Mouse (Mus musculus): ENCODE results near the gene Kat2b.
"Not testable (repeated sequence)": the region's sequence is repeated elsewhere in the genome, so short reads cannot be mapped to it uniquely, and the experiment has no call there.

Gene Kat2b

DNA sequence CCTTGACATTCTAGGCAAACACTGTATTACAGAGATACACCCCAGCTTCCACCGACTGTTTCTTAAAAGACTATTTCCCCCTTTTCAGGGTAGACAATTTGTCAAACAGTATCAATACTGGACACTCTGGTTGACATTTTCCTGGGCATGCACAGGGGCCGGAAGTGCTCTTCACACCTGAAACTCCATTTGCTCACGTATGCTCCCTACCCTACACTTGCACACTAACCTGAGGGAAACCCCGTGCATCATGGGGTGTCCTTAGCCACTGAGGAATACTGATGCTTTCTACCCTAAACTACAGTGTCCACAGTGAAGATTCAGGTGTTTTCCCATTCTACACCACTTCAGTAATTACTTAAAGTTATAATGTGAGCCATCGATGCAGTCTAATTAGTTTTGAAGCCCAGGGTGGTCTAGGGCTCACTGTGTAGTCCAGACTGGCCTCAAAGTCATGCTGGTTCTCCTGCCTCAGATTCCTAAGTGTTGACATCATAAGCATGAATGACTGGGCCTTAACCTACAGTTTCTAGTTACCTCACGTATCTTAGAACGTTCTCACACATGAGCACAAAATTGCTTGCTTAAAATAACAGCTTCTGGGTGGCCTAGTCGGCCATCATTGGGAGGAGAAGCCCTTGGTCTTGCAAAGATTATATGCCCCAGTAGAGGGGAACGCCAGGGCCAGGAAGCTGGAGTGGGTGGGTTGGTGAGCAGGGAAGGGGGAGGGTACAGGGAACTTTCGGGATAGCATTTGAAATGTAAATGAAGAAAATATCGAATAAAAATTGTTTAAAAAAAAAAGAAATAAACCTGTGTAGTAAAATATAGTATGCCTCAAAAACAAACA, 30.5 kb downstream of the Kat2b start:
- DNase-seq (ENCODE audit: low read depth, low spot score) = no peak

DNA sequence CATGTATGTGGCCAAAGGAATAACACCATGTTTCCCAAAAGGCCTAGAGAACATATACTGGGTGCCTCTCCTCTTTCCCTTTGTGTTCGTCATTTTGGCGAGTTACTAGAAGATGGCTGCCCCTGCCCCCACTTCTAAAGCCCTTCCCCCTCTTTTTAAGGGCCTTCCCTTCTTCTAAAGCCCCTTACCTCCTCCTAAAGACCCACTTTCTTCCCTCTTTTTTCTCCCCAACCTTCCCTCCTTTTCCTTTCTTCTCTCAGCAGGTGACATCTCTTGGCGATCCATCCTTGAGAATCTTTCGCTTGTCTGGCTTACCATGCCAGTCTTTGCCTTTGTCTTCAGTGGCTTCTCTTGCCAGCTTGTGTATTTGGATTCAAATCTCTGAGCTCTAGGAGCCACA, 31.9 kb downstream of the Kat2b start:
- DNase-seq (ENCODE audit: low read depth, low spot score) = no peak

DNA sequence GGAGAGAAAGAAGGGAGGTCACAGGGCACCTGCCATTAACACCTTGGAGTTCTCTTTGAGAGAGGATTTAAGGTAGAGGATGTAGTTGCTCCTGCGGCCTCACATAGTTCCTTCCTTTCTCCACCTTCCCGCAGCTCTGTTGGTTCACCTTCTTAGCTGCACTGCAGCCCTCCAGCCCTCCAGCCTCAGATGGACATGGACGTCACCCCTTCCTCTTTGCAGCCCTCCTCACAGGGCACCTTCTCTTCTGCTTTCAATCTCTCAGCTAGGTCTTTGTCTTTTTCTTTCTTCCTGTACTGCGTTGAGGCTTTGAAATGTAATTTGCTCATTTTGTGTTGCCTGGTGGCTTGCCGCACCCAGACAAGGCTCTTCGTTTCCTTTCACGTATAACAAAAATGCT, 36.6 kb downstream of the Kat2b start:
- not testable (repeated sequence) for DNase-seq (ENCODE audit: low read depth, low spot score)

DNA sequence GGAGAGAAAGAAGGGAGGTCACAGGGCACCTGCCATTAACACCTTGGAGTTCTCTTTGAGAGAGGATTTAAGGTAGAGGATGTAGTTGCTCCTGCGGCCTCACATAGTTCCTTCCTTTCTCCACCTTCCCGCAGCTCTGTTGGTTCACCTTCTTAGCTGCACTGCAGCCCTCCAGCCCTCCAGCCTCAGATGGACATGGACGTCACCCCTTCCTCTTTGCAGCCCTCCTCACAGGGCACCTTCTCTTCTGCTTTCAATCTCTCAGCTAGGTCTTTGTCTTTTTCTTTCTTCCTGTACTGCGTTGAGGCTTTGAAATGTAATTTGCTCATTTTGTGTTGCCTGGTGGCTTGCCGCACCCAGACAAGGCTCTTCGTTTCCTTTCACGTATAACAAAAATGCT, 39.4 kb downstream of the Kat2b start:
- DNase-seq (ENCODE audit: low read depth, low spot score) = not testable (repeated sequence)

DNA sequence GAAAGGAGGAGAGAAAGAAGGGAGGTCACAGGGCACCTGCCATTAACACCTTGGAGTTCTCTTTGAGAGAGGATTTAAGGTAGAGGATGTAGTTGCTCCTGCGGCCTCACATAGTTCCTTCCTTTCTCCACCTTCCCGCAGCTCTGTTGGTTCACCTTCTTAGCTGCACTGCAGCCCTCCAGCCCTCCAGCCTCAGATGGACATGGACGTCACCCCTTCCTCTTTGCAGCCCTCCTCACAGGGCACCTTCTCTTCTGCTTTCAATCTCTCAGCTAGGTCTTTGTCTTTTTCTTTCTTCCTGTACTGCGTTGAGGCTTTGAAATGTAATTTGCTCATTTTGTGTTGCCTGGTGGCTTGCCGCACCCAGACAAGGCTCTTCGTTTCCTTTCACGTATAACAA, 42.3 kb downstream of the Kat2b start:
- not testable (repeated sequence) for DNase-seq (ENCODE audit: low read depth, low spot score)

DNA sequence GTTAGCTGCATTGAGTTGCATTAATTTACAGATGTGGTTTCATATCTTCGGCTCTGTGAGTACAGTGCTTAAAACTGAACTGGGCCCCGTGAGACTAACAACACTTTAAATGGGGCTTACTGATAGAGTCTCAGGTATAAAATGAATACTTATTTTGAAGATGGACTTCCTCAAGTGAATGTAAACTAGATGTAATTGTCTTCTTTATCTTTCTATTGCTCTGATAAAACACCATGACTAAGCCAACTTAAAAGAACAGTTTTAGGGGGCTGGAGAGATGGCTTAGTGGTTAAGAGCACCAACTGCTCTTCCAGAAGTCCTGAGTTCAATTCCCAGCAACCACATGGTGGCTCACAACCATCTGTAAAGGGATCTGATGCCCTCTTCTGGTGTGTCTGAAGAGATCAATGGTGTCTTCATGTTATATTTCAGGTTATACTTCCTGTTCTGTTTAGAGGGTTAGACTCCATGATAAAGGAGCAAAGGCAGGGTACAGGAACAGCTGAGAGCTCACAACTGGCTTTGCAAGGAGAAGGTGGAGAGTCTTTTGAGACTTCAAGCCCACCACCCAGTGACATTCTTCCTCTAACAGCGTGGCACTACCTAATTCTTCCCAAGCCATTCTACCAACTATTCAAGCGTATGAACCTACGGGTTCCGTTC, 50.8 kb downstream of the Kat2b start:
- DNase-seq (ENCODE audit: low read depth, low spot score) = no peak

DNA sequence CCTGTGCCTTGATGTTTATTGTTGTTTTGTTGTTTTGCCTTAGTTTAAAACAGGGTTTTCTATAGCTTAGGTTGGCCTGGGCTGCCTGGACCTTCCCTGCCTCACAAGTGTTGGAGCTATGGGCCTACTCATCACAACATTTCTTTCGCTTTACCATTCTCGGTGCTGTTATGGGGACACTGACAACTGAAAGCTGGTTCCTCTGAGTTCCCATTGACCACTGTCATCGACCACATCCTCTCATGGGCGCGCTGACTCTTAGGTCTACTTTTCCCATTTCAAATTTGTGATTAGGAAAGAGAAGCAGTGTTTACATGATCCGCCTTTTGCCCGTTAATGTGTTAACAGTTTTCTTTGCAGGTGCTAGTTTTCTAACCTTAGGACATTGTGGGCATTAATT, 51.7 kb downstream of the Kat2b start:
- DNase-seq (ENCODE audit: low read depth, low spot score) = no peak

DNA sequence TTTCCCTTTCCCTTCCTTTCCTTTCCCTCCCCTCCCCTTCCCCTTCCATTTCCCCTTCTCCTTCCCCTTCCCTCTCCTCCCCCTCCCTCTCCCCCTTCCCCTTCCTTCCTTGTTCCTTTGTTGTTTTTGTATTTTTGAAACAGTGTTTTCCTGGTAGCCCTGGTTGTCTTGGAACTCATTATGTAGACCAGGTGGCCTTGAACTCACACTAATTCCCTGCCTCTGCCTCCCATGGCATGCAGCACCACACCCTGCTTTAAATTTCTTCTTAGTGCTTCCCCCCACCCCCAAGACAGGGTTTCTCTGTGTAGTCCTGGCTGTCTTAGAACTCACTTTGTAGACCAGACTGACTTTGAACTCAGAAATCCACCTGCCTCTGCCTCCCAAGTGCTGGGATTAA, 52.7 kb downstream of the Kat2b start:
- no peak for DNase-seq (ENCODE audit: low read depth, low spot score)

DNA sequence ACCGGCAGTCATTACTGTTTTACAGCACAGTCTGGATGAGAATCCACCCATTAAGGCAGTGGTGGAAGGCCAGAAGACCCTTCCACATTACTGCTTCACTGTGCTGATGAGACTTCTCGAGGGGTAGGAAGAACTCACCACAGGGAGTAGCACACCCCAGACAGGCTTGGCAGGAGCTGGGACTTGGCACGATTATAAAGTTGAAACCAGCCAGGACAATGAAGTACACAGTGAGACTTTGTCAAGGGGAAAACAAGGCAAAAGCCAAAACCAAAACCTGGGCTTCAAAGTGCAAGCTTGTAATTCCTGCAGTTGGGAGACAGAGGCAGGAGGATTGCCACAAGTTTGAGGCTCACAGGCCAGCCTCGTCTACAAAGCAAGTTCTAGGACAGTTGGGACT, 54.0 kb downstream of the Kat2b start:
- DNase-seq (ENCODE audit: low read depth, low spot score) = peak; percentile 29

DNA sequence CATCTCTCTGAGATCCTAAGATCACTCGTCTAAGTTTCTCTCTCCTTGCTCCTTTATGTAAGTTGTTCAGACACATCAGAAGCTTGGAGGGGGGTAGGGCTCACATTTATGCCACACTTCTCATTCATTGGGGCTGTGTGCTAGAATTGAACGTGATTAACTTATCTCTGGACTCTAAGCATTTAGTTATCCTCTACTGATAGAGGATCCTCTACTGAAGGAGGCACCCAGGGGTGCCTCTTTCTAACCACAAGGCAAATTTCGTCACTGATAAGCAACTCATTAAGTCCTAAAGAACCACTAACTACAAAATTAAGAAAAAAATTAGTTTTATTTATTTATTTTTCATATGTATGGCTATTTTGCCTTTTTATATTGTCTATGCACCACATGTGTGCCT, 55.5 kb downstream of the Kat2b start:
- no peak for DNase-seq (ENCODE audit: low read depth, low spot score)

DNA sequence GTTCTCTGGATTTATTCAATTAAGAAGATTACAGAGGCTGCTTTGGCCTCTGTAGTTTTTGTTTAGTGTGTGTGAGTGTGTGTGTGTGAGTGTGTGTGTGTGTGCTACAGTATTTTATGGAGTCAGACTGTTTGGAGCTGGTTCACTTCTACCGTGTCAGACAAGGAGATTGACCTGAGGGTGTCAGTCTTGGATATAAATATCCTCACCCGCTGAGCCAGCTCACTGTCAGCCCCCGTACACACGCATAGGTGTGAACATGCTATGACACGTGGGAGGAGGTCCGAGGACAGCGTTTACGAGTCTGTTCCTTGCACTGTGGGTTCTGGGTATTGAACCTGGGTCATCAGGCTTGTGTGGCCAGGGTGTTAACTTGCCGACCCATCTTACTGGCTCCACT, 57.1 kb downstream of the Kat2b start:
- DNase-seq (ENCODE audit: low read depth, low spot score) = no peak

DNA sequence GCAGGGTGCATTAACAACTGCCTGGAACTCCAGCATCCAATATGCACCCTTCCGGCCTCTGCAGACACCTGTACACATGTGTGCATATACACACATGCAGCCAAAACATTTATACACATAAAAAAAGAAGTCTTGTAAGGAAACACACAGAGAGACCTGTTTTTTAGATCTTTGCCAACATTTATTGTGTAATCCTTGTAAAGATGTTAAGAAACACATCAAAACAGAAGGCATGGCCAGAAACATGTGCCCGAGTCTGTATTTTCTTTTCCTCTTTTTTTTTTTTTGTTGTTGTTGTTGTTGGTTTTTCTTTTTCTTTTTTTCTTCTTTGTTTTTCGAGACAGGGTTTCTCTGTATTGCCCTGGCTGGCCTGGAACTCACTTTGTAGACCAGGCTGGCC, 59.5 kb downstream of the Kat2b start:
- no peak for DNase-seq (ENCODE audit: low read depth, low spot score)

DNA sequence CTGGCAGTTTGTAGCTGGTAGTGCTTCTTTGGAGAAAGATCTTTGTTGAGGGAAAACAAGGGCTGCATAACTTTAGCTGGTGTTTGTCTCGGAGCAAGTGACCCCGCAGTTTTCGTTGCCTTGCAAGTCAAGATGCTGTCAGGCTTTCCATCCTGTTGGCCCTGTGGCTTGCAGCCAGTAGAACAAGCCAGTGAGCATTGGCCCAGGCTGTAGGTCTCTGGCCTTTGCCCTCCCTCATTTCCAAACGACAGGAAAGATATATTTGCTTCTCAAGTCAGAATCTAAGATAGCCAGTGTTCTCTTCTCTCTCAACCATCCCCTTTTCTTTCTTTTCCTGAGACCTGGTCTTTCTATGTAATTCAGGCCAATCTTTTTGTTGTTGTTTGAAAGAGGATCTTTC, 60.8 kb downstream of the Kat2b start:
- peak; percentile 12 for DNase-seq (ENCODE audit: low read depth, low spot score)

DNA sequence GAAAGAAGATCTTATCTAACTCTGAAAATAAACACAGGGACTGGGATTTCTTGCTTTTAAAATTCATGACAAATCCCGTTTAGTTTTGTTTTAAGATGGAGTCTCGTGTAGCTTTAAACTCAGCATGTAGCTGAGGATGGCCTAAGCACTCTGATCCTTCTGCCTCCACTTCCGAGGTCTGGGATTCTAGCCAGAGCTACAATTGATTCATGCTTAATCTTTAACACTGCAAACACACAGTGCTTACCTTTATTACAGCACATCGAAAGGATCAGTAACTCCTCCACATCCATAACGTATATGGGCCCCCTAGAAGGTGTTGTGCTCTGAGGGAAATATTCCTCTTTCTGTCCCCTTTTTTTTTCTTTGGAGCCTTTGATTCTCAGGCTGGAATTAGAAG, 61.5 kb downstream of the Kat2b start:
- DNase-seq (ENCODE audit: low read depth, low spot score) = no peak

DNA sequence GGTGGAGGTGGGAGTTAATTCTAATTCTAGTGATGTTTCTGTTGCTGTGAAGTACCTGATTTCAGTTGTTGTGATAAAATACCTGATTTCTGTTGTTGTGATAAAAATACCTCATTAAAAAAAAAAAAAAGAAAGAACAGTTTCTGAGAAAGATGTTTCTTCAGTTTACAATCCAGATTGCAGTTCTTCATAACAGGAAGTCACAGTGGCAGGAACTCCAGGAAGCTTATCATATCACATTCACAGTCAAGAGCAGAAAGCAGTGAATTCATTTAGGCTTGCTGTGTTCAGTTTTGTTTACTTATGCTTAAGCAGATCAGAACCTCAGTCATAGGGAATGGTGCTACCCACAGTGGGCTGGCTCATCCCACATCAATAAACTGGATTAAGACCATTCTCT, 64.7 kb downstream of the Kat2b start:
- DNase-seq (ENCODE audit: low read depth, low spot score) = no peak

DNA sequence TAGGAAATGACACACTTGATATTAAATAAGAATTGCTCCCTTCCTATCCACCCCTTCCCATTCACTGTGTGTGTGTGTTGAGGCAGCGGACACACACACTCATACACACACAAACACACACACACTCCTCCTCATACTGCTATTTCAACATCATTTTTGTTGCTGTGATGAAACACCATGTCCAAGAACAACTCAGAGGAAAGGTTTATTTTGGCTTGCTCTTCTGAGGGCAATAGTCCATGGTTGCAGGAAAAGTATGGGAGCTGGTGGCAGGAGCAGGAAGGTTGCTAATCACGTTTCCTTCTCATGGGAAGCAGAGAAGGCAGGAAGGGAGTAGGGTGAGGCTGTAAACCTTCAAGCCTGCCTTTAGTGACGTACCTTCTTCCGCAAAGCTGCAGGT, 76.7 kb downstream of the Kat2b start:
- DNase-seq (ENCODE audit: low read depth, low spot score) = no peak

DNA sequence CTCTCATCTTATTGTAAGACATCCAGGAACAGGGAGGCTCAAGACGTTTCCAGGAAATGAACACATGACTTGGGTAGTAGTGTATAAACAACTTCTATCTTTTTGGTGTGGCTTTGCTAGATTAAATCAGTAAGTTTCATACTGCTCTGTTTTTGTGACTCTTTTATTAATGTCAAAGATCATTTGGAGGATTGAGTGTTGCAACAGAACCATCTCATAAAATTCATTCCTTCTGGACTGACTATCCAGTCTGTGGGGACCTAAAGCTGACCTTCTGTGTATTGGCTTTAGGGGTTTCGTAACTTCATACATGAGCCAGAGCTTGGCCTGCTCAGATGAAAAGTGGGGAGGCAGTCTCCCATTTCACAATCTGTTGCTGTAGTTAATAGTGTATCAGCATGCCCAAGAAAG, 83.6 kb downstream of the Kat2b start:
- DNase-seq (ENCODE audit: low read depth, low spot score) = peak; percentile 75

DNA sequence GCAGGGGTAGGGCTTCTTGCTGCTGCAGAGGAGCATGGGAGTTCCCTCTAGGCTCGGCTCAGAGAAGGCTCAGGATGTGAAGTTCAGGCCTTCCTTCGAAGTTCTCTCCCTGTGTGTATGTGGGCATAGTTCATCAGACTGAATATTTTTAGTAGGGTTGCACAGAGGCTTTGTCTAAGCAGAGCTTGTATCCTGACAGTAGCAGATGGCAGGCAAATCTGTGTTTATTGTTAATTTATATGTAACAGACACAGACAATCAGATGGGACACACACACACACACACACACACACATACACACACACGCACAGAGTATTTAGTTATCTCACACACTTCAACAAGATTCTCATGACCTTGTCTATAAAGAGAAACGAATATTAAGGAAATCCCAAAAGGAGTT, 87.9 kb downstream of the Kat2b start:
- no peak for DNase-seq (ENCODE audit: low read depth, low spot score)

DNA sequence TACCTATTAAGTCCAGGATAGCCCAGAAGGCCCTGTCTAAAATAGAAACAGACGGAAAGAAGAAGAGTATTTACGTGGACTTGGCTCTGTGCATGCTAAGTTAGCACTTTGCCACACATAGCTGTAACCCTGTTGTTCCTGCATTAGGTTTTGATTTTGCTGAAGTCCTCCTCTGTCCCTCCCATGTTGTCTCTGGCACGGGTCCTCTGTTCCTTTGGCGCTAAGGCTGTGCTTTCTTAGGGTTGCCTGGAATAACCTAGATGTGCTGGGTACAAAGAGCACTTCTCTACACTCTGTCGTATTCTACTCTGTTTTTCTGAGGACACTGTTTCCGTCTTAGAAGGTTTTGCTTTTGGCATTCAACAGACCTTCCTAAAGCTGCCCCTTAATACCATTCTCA, 88.4 kb downstream of the Kat2b start:
- DNase-seq (ENCODE audit: low read depth, low spot score) = peak; percentile 34

DNA sequence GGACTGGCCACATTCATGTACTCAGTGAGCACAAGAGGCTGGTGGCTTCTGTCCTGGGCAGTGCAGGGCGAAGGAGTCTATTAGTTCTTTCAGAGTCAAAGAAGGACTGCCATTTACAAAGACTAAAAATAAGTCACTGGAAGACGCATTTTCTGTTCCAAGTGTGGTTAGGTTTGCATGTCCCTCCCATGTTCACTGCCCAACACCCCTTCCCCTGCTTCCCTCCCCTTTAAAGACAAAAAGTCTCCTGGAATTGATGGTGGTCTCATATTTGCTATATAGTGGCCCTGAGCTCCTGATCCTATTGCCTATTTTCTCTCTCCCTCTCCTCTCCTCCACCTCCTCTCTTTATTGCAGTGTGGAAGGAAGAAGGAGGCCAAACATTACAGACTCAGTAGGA, 89.3 kb downstream of the Kat2b start:
- no peak for DNase-seq (ENCODE audit: low read depth, low spot score)

DNA sequence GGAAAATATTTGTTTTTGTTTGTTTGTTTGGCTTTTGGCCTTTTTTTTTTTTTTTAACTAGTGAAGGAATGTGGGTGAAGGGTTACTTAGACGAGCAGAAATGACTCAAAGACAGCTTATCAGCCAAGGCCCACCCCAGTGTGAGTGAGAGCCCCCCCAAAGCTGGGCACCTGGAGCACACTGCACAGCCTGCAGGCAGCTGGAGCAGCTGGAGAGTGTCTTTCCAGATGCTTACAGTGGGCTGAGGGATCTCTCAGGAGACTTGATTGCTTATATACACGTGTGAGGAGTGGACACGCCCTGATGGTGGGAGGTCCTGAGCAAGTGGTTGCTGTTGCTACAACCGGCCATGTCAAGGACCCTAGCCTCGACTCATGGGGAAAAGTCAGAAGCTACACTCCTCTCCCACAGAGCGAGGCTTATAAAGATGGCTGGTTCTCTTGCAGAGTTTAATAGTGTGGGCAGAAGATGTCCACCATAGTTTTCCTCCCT, 89.8 kb downstream of the Kat2b start:
- no peak for DNase-seq (ENCODE audit: low read depth, low spot score)

DNA sequence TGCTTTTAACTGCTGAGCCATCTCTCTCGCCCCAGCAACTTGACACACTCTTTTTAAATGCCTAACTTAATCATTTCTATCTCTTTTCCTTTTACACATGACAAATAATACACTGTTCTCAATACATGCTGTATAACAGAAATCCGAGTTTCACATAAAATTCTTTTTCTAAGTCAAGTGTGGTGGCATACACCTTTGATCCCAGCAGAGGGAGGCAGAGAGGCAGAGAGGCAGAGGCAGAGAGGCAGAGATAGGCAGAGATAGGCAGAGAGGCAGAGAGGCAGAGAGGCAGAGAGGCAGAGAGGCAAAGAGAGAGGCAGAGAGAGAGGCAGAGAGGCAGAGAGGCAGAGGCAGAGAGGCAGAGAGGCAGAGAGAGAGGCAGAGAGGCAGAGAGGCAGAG, 90.7 kb downstream of the Kat2b start:
- DNase-seq (ENCODE audit: low read depth, low spot score) = not testable (repeated sequence)

DNA sequence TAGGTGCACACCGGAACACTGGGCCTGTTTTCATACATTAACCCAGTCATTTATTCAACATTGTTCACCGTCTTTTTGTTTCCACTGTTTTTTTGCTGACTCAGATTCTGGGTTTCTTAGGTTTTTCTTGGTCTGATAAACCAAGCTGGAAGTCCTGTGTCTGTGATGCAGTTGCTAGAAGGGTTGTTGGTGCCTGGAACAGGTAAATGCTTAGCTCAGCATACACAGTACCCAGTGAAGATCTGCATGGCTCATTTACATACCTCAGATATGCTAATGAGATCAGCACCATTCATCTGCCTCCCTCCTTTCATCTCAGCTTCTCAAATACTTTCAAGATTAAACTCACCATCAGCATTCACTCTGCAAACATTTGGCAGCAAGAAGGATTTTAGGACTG, 92.0 kb downstream of the Kat2b start:
- DNase-seq (ENCODE audit: low read depth, low spot score) = no peak

Data from skeletal muscle tissue, adult 2 months (tissue).